Mouse (Mus musculus): Measurements from ENCODE around the gene Actl7b. TPM values are rescaled to one million over a fixed set of nuclear protein-coding genes. Genes with fewer than 3 reads are reported as not detected.

The Actl7b gene
- polyA plus RNA-seq, 1 experiment = 0.25 TPM

DNA sequence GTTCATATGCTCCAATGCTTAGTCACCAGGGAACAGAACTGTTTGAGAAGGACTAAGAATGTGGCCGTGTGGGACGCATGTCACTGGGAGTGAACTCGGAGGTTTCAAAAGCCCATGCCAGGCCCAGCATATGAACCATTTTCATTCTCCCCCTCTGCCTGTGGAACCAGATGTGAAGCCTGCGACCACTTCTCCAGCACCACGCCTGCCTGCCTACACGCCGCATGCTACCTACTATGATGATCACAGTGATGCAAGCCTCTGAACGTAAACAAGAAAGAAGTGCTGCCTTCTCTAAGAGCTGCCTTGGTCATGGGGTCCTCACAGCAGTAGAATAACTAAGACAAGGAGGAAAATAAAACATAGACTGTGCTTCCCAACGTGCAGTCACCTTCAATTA, 6.2 kb upstream of the Actl7b start:
- no peak for DNase-seq
- WGBS = 97% methylated on average over 9 of the region's 9 CpGs

DNA sequence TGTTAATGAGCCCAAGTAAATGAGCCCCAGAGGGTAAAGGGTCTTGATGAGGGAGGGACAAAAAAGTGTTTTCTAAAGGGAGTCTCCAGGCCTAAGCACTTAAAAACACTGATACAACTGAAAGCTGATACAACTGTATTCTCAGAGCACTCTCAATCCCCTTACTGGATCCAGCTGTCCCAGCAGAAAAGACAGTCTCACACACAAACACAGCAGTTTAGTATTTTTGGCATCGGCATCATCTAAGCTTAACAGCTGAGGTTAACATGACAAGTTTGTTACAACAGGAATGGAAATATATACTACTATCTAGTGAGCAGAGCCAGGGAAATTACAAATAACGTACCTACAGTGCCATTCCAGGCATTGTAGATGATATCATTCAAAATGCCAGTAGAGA, 5.1 kb upstream of the Actl7b start:
- H3K27me3 ChIP-seq (replicated peaks; ENCODE audit: control insufficient read depth, insufficient read depth, low read length) = no peaks in the 10 kb centered on the region
- DNase-seq = no peak
- H3K4me3 ChIP-seq (ENCODE audit: insufficient read depth, low read depth, low read length) = no peak overlapping the region
- 0 out of 2 replicates have a peak, but pooled peaks cover 4% of the 10 kb centered on the region for H3K4me1 ChIP-seq (ENCODE audit: control insufficient read depth, insufficient read depth, low read length)
- TF ChIP-seq CTCF (conservative IDR thresholded peaks at IDR 0.05; ENCODE audit: insufficient read depth, insufficient read length, low read depth, low read length) (no peak), POLR2A (IDR thresholded peaks at IDR 0.05; ENCODE audit: low read depth, low read length) (no peak)
- 61% methylated on average over 2 of the region's 2 CpGs for WGBS
- peaks cover 2% of the 10 kb centered on the region; the same call in 1 of the 2 replicates for H3K36me3 ChIP-seq (ENCODE audit: control insufficient read depth, insufficient read depth, low read length)
- H3K27ac ChIP-seq (ENCODE audit: insufficient read depth, low read depth, low read length) = no peak overlapping the region

More for the DNA sequence above, 6.2 kb upstream of the Actl7b start:
- TF ChIP-seq POLR2A (IDR thresholded peaks at IDR 0.05; ENCODE audit: low read depth, low read length) = no peak
- no peak for TF ChIP-seq CTCF (conservative IDR thresholded peaks at IDR 0.05; ENCODE audit: insufficient read depth, insufficient read length, low read depth, low read length)
- H3K36me3 ChIP-seq (ENCODE audit: control insufficient read depth, insufficient read depth, low read length) = peaks cover 2% of the 10 kb centered on the region; the same call in 1 of the 2 replicates
- no peak overlapping the region for H3K4me3 ChIP-seq (ENCODE audit: insufficient read depth, low read depth, low read length)
- no peak overlapping the region for H3K27ac ChIP-seq (ENCODE audit: insufficient read depth, low read depth, low read length)
- no peaks in the 10 kb centered on the region for H3K27me3 ChIP-seq (replicated peaks; ENCODE audit: control insufficient read depth, insufficient read depth, low read length)
- H3K4me1 ChIP-seq (ENCODE audit: control insufficient read depth, insufficient read depth, low read length) = no peaks in the 10 kb centered on the region

DNA sequence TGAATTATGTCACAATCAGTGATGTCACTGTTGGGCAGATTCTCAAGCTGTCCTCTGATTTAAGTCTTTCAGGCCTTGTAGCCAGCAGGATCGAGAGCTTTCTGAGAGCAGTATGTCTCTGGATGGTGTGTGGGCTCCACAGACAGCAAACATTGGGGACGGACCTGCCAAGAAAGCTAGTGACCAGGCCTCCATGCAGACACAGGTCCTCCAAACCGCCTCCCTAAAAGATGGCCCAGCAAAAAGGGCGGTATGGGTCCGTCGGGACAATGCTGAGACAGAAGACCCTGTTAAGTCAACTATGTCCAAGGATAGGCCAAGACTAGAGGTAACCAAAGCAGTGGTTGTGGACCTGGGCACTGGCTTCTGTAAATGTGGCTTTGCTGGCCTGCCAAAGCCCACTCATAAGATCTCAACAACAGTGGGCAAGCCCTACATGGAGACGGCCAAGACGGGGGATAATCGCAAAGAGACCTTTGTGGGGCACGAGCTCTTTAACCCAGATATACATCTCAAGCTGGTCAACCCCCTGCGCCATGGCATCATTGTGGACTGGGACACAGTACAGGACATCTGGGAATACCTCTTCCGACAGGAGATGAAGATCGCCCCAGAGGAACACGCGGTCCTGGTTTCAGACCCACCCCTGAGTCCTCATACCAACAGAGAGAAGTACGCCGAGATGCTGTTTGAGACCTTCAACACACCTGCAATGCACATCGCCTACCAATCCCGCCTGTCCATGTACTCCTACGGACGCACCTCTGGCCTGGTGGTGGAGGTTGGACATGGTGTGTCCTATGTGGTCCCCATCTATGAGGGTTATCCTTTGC, 2.3 kb upstream of the Actl7b start, which contains the start of gene Actl7a:
Gene Actl7a (plus strand): TSS at position 51 of the 833 bp plus-strand sequence.
- no peaks in the 10 kb centered on the region for H3K36me3 ChIP-seq (ENCODE audit: control insufficient read depth, insufficient read depth, low read length)
- DNase-seq = no peak
- WGBS = 97% methylated on average over 21 of the region's 21 CpGs
- no peak for TF ChIP-seq CTCF (conservative IDR thresholded peaks at IDR 0.05; ENCODE audit: insufficient read depth, insufficient read length, low read depth, low read length)
- TF ChIP-seq POLR2A (IDR thresholded peaks at IDR 0.05; ENCODE audit: low read depth, low read length) = no peak
- H3K27me3 ChIP-seq (replicated peaks; ENCODE audit: control insufficient read depth, insufficient read depth, low read length) = no peaks in the 10 kb centered on the region
- H3K27ac ChIP-seq (ENCODE audit: insufficient read depth, low read depth, low read length) = no peak within 1 kb of the TSS
- H3K4me3 ChIP-seq (ENCODE audit: insufficient read depth, low read depth, low read length) = no peak within 1 kb of the TSS
- H3K4me1 ChIP-seq (ENCODE audit: control insufficient read depth, insufficient read depth, low read length) = 0 out of 2 replicates have a peak, but pooled peaks cover 4% of the 10 kb centered on the region

DNA sequence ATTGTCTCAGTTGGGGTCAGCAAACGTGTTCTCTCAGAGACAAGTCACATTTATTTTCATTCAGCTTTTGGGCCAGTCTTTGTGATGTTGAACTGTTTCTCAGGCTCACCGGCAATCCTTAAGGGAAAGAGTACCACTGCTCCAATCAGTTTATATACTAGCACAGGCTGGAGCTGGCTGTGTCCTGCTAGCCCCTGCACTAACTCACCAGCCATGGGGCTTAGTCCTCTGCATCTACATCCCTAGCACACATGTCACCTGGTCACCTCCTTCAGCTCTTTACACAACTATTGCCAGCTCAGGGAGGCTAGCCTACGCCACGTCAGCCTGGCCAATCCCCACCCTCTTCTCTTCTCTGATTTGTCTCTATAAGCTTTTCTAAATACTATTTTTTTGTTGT, 1.5 kb upstream of the Actl7b start:
- no peak for TF ChIP-seq POLR2A (IDR thresholded peaks at IDR 0.05; ENCODE audit: low read depth, low read length)
- no peak for TF ChIP-seq CTCF (conservative IDR thresholded peaks at IDR 0.05; ENCODE audit: insufficient read depth, insufficient read length, low read depth, low read length)
- no peak overlapping the region for H3K4me3 ChIP-seq (ENCODE audit: insufficient read depth, low read depth, low read length)
- no peaks in the 10 kb centered on the region for H3K27me3 ChIP-seq (replicated peaks; ENCODE audit: control insufficient read depth, insufficient read depth, low read length)
- 0 out of 2 replicates have a peak, but pooled peaks cover 4% of the 10 kb centered on the region for H3K4me1 ChIP-seq (ENCODE audit: control insufficient read depth, insufficient read depth, low read length)
- no peak overlapping the region for H3K27ac ChIP-seq (ENCODE audit: insufficient read depth, low read depth, low read length)
- WGBS = 88% methylated on average over 4 of the region's 4 CpGs
- no peak for DNase-seq
- H3K36me3 ChIP-seq (ENCODE audit: control insufficient read depth, insufficient read depth, low read length) = no peaks in the 10 kb centered on the region

DNA sequence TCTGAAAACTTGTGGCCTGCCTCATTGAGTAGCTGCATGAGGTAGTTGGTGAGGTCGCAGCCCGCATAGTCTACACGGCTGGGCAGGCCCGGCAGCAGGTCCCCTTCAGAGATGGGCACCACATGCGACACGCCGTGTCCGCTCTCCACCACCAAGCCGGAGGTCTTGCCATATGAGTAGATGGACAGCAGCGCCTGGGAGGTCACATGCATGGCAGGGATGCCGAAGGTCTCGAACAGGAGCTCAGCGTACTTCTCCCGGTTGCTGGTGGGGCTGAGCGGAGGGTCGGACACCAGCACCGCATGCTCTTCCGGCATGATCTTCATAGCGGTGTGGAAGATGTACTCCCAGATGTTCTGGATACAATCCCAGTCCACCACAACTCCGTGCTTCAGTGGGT, 632 bp downstream of the Actl7b start:
- Histone ChIP-seq H3K27me3 (replicated peaks; ENCODE audit: control insufficient read depth, insufficient read depth, low read length) (no peaks in the 10 kb centered on the region), H3K4me1 (ENCODE audit: control insufficient read depth, insufficient read depth, low read length) (0 out of 2 replicates have a peak, but pooled peaks cover 4% of the 10 kb centered on the region), H3K36me3 (ENCODE audit: control insufficient read depth, insufficient read depth, low read length) (no peaks in the 10 kb centered on the region), H3K4me3 (ENCODE audit: insufficient read depth, low read depth, low read length) (no peak overlapping the region), H3K27ac (ENCODE audit: insufficient read depth, low read depth, low read length) (no peak overlapping the region)
- no peak for TF ChIP-seq POLR2A (IDR thresholded peaks at IDR 0.05; ENCODE audit: low read depth, low read length)
- no peak for TF ChIP-seq CTCF (conservative IDR thresholded peaks at IDR 0.05; ENCODE audit: insufficient read depth, insufficient read length, low read depth, low read length)
- 98% methylated on average over 20 of the region's 20 CpGs for WGBS
- DNase-seq = no peak

DNA sequence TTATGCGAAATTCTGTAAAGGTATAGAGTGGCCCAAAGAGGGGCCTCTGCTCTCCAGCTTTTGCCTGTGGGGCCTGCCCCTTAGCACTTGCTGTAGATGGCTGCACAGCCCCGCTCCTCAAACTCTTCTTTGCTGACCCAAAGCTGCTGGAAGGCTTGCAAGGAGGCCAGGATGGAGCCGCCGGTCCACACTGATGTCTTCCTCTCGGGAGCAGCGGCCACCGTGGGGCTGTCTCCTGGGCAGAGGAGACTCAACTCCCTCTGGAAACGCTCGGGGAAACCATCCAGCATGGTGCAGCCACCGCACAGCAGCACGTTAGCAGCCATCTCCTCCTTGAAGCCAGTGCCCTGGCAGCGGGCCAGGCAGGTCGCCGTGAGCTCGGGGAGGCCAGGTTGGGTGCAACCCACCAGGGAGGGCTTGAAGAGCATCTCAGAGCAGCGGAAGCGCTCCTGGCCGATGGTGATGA, 1.2 kb downstream of the Actl7b start, which contains the start of gene Gm26657:
Gene Gm26657 (plus strand): TSS at position 51 of the 466 bp plus-strand sequence.
- no peak for TF ChIP-seq CTCF (conservative IDR thresholded peaks at IDR 0.05; ENCODE audit: insufficient read depth, insufficient read length, low read depth, low read length)
- no peak for TF ChIP-seq POLR2A (IDR thresholded peaks at IDR 0.05; ENCODE audit: low read depth, low read length)

DNA sequence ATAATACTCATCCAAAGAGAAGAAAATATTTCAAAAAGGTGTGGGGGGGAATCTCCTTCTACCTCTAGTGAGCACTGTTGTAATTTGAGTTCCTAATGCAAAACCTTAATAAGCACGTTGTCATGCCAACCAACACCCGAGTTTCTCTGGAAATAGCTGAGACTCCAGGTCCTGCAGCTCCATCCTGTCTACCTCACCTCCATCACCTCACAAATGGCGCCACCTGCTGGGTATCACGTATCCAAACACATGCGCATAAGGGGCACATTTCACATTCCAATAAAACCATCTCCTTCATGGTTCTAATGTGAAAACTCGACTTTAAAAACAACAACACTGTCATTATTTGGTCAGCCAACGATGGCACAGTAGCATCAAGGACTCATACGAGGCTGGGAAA, 15.4 kb downstream of the Actl7b start:
- H3K27ac ChIP-seq (ENCODE audit: insufficient read depth, low read depth, low read length) = no peak overlapping the region
- no peak for TF ChIP-seq POLR2A (IDR thresholded peaks at IDR 0.05; ENCODE audit: low read depth, low read length)
- TF ChIP-seq CTCF (conservative IDR thresholded peaks at IDR 0.05; ENCODE audit: insufficient read depth, insufficient read length, low read depth, low read length) = peak; percentile 42; the same call in 1 of the 2 replicates
- no peak for DNase-seq
- H3K4me1 ChIP-seq (ENCODE audit: control insufficient read depth, insufficient read depth, low read length) = peaks cover 4% of the 10 kb centered on the region; the same call in 1 of the 2 replicates
- H3K4me3 ChIP-seq (ENCODE audit: insufficient read depth, low read depth, low read length) = no peak overlapping the region
- no peaks in the 10 kb centered on the region for H3K36me3 ChIP-seq (ENCODE audit: control insufficient read depth, insufficient read depth, low read length)
- 65% methylated on average over 8 of the region's 8 CpGs for WGBS
- no peaks in the 10 kb centered on the region for H3K27me3 ChIP-seq (replicated peaks; ENCODE audit: control insufficient read depth, insufficient read depth, low read length)

More for the DNA sequence above, 1.2 kb downstream of the Actl7b start, which contains the start of gene Gm26657:
- no peak for DNase-seq
- no peaks in the 10 kb centered on the region for H3K27me3 ChIP-seq (replicated peaks; ENCODE audit: control insufficient read depth, insufficient read depth, low read length)
- H3K36me3 ChIP-seq (ENCODE audit: control insufficient read depth, insufficient read depth, low read length) = no peaks in the 10 kb centered on the region
- 0 out of 2 replicates have a peak, but pooled peaks cover 4% of the 10 kb centered on the region for H3K4me1 ChIP-seq (ENCODE audit: control insufficient read depth, insufficient read depth, low read length)
- no peak within 1 kb of the TSS for H3K4me3 ChIP-seq (ENCODE audit: insufficient read depth, low read depth, low read length)
- no peak within 1 kb of the TSS for H3K27ac ChIP-seq (ENCODE audit: insufficient read depth, low read depth, low read length)
- WGBS = 85% methylated on average over 18 of the region's 18 CpGs
